Mouse (Mus musculus): Measurements from ENCODE around the gene Gm9. TPM values are rescaled to one million over a fixed set of nuclear protein-coding genes. Genes with fewer than 3 reads are reported as not detected.
"Not testable (repeated sequence)": the region's sequence is repeated elsewhere in the genome, so short reads cannot be mapped to it uniquely, and the experiment has no call there.

The Gm9 gene
- polyA plus RNA-seq (2012; rRNA removed) = 9.4 and 11.8 TPM in 2 replicates

- H3K4me1 ChIP-seq (ENCODE audit: control insufficient read depth, insufficient read depth, low read length) = peaks cover 2% of the 10 kb centered on the region
- H3K36me3 ChIP-seq (ENCODE audit: control insufficient read depth, insufficient read depth, low read length) = no peaks in the 10 kb centered on the region
- H3K27ac ChIP-seq (ENCODE audit: control insufficient read depth, insufficient read depth, low read depth, low read length) = peak within 1 kb of the TSS; percentile 94
- H3K4me3 ChIP-seq (ENCODE audit: control insufficient read depth, low read depth, low read length) = peak within 1 kb of the TSS; percentile 81
- H3K27me3 ChIP-seq (ENCODE audit: control insufficient read depth, insufficient read depth, low read length) = no peaks in the 10 kb centered on the region
- no peak for TF ChIP-seq CTCF (IDR thresholded peaks at IDR 0.05; ENCODE audit: control insufficient read depth, insufficient read depth, insufficient replicate concordance, low read depth, low read length)
- TF ChIP-seq POLR2A (IDR thresholded peaks at IDR 0.05; ENCODE audit: control insufficient read depth, low read depth, low read length) = peak; percentile 31; the same call in 1 of the 2 replicates
Measured at GRCm38 (mm10) chrX:37210941-37211340, at the start of gene Gm9. TSS of gene Gm9 (minus strand) at chrX:37211041.

- H3K4me3 ChIP-seq (ENCODE audit: control insufficient read depth, low read depth, low read length); H3K4me1 ChIP-seq (ENCODE audit: control insufficient read depth, insufficient read depth, low read length); H3K27ac ChIP-seq (ENCODE audit: control insufficient read depth, insufficient read depth, low read depth, low read length); H3K36me3 ChIP-seq (ENCODE audit: control insufficient read depth, insufficient read depth, low read length); H3K27me3 ChIP-seq (ENCODE audit: control insufficient read depth, insufficient read depth, low read length): not testable (repeated sequence)
Measured at GRCm38 (mm10) chrX:37249619-37250018, 38.8 kb upstream of the Gm9 start, which contains the start of gene Rhox3a. TSS of gene Rhox3a (plus strand) at chrX:37249919.

- not testable (repeated sequence) for H3K36me3 ChIP-seq (ENCODE audit: control insufficient read depth, insufficient read depth, low read length); H3K27ac ChIP-seq (ENCODE audit: control insufficient read depth, insufficient read depth, low read depth, low read length); H3K4me1 ChIP-seq (ENCODE audit: control insufficient read depth, insufficient read depth, low read length); H3K27me3 ChIP-seq (ENCODE audit: control insufficient read depth, insufficient read depth, low read length)
- peak within 1 kb of the TSS; percentile 44 for H3K4me3 ChIP-seq (ENCODE audit: control insufficient read depth, low read depth, low read length)
Measured at GRCm38 (mm10) chrX:37244676-37245075, 33.8 kb upstream of the Gm9 start, which contains the start of gene Rhox2a. TSS of gene Rhox2a (plus strand) at chrX:37244976.

GRCm38 (mm10) chrX:37222158-37222557 lies 11.3 kb upstream of the Gm9 start, which contains the start of gene Rhox1:
TSS of gene Rhox1 (minus strand) at chrX:37222258.
- not testable (repeated sequence) for H3K27me3 ChIP-seq (ENCODE audit: control insufficient read depth, insufficient read depth, low read length); H3K36me3 ChIP-seq (ENCODE audit: control insufficient read depth, insufficient read depth, low read length); H3K4me3 ChIP-seq (ENCODE audit: control insufficient read depth, low read depth, low read length); H3K4me1 ChIP-seq (ENCODE audit: control insufficient read depth, insufficient read depth, low read length)
- 0 out of 2 replicates have a peak within 1 kb of the TSS, but pooled peaks have one; percentile 8 for H3K27ac ChIP-seq (ENCODE audit: control insufficient read depth, insufficient read depth, low read depth, low read length)

GRCm38 (mm10) chrX:37198676-37199075 lies 12.2 kb downstream of the Gm9 start:
- no peaks in the 10 kb centered on the region for H3K4me1 ChIP-seq (ENCODE audit: control insufficient read depth, insufficient read depth, low read length)

GRCm38 (mm10) chrX:37191744-37192379 lies 19.0 kb downstream of the Gm9 start:
- H3K27ac ChIP-seq (ENCODE audit: control insufficient read depth, insufficient read depth, low read depth, low read length) = no peak overlapping the region
- TF ChIP-seq CTCF (IDR thresholded peaks at IDR 0.05; ENCODE audit: control insufficient read depth, insufficient read depth, insufficient replicate concordance, low read depth, low read length) = no peak
- no peak for TF ChIP-seq POLR2A (IDR thresholded peaks at IDR 0.05; ENCODE audit: control insufficient read depth, low read depth, low read length)
- H3K27me3 ChIP-seq (ENCODE audit: control insufficient read depth, insufficient read depth, low read length) = no peaks in the 10 kb centered on the region
- peak overlapping the region; percentile 93 for H3K4me3 ChIP-seq (ENCODE audit: control insufficient read depth, low read depth, low read length)
- H3K4me1 ChIP-seq (ENCODE audit: control insufficient read depth, insufficient read depth, low read length) = peaks cover 4% of the 10 kb centered on the region; the same call in 1 of the 2 replicates
- no peaks in the 10 kb centered on the region for H3K36me3 ChIP-seq (ENCODE audit: control insufficient read depth, insufficient read depth, low read length)

More at GRCm38 (mm10) chrX:37198676-37199075, 12.2 kb downstream of the Gm9 start:
- Histone ChIP-seq H3K36me3 (ENCODE audit: control insufficient read depth, insufficient read depth, low read length) (no peaks in the 10 kb centered on the region), H3K4me3 (ENCODE audit: control insufficient read depth, low read depth, low read length) (no peak overlapping the region), H3K27ac (ENCODE audit: control insufficient read depth, insufficient read depth, low read depth, low read length) (no peak overlapping the region), H3K27me3 (ENCODE audit: control insufficient read depth, insufficient read depth, low read length) (no peaks in the 10 kb centered on the region)
- TF ChIP-seq POLR2A (IDR thresholded peaks at IDR 0.05; ENCODE audit: control insufficient read depth, low read depth, low read length) = no peak
- no peak for TF ChIP-seq CTCF (IDR thresholded peaks at IDR 0.05; ENCODE audit: control insufficient read depth, insufficient read depth, insufficient replicate concordance, low read depth, low read length)

- H3K36me3 ChIP-seq (ENCODE audit: control insufficient read depth, insufficient read depth, low read length) = no peaks in the 10 kb centered on the region
- TF ChIP-seq POLR2A (IDR thresholded peaks at IDR 0.05; ENCODE audit: control insufficient read depth, low read depth, low read length) (peak; percentile 60), CTCF (IDR thresholded peaks at IDR 0.05; ENCODE audit: control insufficient read depth, insufficient read depth, insufficient replicate concordance, low read depth, low read length) (no peak)
- peak within 1 kb of the TSS; percentile 87 for H3K27ac ChIP-seq (ENCODE audit: control insufficient read depth, insufficient read depth, low read depth, low read length)
- peaks cover 4% of the 10 kb centered on the region; the same call in 1 of the 2 replicates for H3K4me1 ChIP-seq (ENCODE audit: control insufficient read depth, insufficient read depth, low read length)
- peak within 1 kb of the TSS; percentile 93 for H3K4me3 ChIP-seq (ENCODE audit: control insufficient read depth, low read depth, low read length)
- no peaks in the 10 kb centered on the region for H3K27me3 ChIP-seq (ENCODE audit: control insufficient read depth, insufficient read depth, low read length)
Measured at GRCm38 (mm10) chrX:37191105-37191743, 19.6 kb downstream of the Gm9 start, which contains the start of the genes Ndufa1 and Rnf113a1. TSS of gene Ndufa1 (minus strand) at chrX:37191163. TSS of gene Rnf113a1 (plus strand) at chrX:37191245.

All from testis, adult 2 months (tissue).